Mouse (Mus musculus) adrenal gland, postnatal 10 days (tissue): ENCODE data around the gene Gm17455. TPM values are rescaled to one million over a fixed set of nuclear protein-coding genes. Genes with fewer than 3 reads are reported as not detected.

Experiments
- DNase-seq: peaks from one replicate; pipeline ENCODE4 v3.0.0; 2021; ENCODE audit warnings: mixed read lengths
- total RNA-seq, 2 experiments: library from RNA; stranded (reverse); gene quantifications; 2 replicates each; pipeline ENCODE4 v1.2.3; 2021

The Gm17455 gene
- total RNA-seq, 2 experiments from 2014 or later = not detected

- DNase-seq = no peak
These were observed 20.1 kb downstream of the Gm17455 start for GRCm38 (mm10) chr10:60419624-60420023.

DNA sequence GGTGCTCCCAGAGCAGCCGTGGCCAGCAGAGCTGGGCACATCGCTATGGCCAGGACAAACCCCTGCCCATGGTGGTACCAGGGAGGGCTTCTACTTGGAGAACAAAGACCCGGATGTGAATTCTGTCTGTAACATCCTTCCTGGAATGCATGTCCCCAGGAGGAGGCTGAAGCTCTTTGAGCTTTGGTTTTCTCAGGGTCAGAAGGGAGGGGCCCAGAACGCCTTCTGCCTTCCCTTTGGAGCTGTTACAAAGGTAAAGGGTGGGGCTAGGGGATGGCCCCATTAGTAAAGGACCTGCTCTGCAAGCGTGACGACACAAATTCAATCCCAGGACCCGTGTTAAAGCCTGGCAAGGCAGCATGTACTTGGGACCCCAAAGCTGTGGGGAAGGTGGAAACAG is 23.2 kb downstream of the Gm17455 start:
- no peak for DNase-seq

DNA sequence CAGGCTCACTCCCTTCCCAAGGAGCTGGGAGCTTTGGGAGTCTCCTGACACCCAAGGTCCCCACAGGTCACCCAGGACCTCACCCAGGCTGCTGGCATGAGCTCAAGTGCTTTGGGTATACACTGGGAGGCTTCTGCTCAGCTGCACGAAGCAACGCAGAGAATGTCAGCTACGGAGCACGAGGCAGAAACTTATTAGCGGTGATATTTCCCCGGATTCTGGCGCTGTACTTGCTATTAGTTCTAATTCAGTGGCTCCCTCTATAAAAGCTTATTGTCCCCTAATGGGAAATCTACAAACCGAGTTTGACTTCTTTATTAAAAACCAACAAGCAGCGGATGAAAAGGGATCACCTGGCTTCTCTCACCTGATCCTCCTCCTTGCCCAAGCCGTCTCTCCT is 30.5 kb downstream of the Gm17455 start:
- DNase-seq = no peak

GRCm38 (mm10) chr10:60430591-60430990 is 31.1 kb downstream of the Gm17455 start:
- no peak for DNase-seq

- no peak for DNase-seq
These were observed 33.2 kb downstream of the Gm17455 start for GRCm38 (mm10) chr10:60432679-60433078.

DNA sequence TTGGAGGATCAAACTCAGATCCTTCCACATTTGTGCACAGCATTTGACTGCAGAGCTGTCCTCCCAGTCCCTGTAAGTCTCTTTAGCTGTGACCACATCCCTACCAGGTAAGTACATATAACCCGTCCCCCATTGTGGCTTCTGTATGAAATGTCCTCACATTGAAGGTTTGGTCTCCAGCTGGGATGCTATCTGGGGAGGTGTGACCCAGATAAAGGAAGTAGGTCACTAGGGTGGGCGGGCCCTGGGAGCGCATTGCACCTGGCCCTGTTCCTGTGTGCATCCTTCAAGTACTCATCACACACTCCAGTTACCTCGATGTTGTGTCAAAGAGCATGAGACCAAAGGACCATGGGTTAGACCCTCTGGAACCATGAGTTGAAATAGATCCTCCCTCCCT is 42.8 kb downstream of the Gm17455 start:
- no peak for DNase-seq

- no peak for DNase-seq
These were observed 43.6 kb downstream of the Gm17455 start for GRCm38 (mm10) chr10:60443078-60443477.

- peak; percentile 81 for DNase-seq
These were observed 45.6 kb downstream of the Gm17455 start for GRCm38 (mm10) chr10:60445031-60445593.

- DNase-seq = no peak
These were observed 47.7 kb downstream of the Gm17455 start for GRCm38 (mm10) chr10:60447186-60447585.

Other genes starting within 250 kb of the Gm17455 start
- 1 to 10 TPM; 2.8 to 3.0 TPM for gene Chst3, start 180.5 kb upstream of the Gm17455 start, total RNA-seq
- 100 to 1,000 TPM; 882 to 922 TPM for gene Psap, start 122.1 kb upstream of the Gm17455 start, total RNA-seq
- gene Vsir, start 52.9 kb upstream of the Gm17455 start, total RNA-seq = 10 to 100 TPM; 20.1 to 21.0 TPM